Mouse (Mus musculus) brain, adult 2 months (tissue): Measurements from ENCODE around the gene Gm6993.

Experiments
- DNase-seq: peaks from one replicate; pipeline ENCODE4 v3.0.0; 2011; ENCODE audit warnings: low read depth, low spot score

Gene Gm6993

DNA sequence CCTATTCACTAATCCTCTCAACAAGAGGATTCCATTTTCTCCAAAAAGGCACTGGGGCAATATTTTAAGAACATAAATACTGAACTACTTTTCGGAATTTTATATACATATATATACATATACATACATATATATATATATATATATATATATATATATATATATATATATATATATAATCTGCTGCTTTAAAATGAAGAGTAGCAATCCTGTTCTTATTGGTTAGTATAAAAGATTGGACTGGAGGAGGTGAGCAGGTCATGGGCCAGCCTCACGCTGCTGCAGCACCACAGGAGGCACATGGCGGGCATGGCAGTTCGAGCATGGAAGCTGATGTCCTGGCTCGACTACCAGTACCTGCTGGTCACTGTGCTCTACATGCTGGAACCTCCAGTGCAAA is at the start of gene Gm6993:
TSS of gene Gm6993 (plus strand) at position 301 of the 400 bp plus-strand sequence.
- no peak for DNase-seq

DNA sequence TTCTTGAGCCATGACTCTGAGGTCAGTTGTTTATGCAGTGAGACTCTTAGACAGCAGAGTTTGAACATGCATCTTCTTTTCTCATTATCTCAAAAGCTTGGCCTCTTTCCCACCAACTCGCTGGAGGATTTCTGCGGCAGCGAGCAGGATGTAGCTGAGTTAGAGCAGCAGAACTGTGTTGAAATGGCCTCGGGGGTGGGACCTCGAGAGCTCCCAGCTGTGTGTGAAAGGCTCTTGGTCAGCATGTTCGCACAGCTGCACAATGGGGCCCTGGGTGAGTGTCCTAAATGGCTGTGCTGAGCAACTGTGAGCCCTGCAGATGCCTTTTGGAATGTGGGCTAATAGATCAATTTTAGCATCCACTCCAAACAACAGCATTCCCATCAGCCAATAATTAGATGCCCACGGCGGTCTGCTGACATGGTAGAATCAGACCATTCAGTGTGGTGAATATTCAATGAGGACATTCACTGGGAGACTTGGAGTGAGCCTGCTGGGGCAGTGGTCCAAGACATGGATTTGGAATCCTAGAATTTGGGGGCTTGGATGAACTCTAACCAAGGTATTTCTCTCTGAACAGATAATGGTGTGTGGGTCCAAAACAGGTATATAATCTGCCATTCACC is 49.1 kb upstream of the Gm6993 start:
- DNase-seq: peak; percentile 43

- no peak for DNase-seq
Observed at GRCm38 (mm10) chr12:31202509-31202908, 38.1 kb upstream of the Gm6993 start.

DNA sequence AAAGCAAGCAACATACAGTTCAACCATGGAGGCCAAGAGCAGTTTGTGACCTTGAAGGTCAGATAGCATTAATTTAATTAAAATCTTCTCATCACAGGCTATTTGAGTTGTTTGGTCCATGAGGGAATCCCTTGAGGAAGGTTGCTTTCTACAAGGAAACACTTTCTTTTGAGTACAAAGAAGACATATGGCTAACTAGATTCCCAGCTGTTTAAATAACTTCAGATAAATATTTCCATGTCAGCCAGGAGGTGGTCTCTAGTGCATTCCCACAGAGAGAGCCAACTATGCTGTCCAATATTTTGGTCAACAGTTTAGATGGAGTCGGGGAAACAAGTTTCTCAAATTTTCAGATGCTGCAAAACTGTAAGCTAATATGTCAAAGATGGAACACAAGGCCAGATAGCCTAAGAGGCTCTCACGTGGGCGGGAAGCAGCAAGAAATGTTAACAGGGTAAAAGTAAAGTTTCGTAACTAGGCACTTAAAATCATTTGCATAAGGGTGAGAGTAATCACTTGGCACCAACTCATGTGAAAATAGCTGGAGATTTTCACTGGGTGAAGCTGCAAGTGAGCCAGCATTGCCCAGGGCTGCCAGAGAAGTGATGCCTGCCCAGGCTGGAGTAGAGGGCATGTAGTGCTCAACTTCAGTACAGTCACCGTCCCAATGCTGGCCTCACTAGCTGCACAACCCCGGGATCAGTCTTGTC is 36.7 kb upstream of the Gm6993 start:
- DNase-seq: no peak

DNA sequence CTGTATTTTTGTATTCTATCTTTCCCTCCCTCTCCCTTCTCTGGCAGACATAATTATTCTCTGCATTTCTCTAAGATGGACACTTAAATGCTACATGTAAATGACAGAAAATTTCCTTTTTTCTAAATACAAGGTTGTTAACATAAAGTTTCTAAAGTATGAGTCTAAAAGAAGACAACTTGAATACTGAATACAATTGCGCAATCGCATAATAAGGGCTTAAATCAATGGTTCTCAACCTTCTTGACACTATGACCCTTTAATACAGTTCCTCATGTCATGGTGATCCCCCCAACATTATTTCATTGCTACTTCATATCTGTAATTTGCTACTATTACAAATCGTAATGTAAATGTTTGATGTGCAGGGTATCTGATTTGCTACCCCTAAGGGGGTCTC is 35.7 kb upstream of the Gm6993 start:
- DNase-seq: no peak

- no peak for DNase-seq
Observed at GRCm38 (mm10) chr12:31205983-31206633, 34.5 kb upstream of the Gm6993 start.

- no peak for DNase-seq
Observed at GRCm38 (mm10) chr12:31208766-31209165, 31.8 kb upstream of the Gm6993 start.

- peak; percentile 33 for DNase-seq
Observed at GRCm38 (mm10) chr12:31209377-31209805, 31.2 kb upstream of the Gm6993 start.

DNA sequence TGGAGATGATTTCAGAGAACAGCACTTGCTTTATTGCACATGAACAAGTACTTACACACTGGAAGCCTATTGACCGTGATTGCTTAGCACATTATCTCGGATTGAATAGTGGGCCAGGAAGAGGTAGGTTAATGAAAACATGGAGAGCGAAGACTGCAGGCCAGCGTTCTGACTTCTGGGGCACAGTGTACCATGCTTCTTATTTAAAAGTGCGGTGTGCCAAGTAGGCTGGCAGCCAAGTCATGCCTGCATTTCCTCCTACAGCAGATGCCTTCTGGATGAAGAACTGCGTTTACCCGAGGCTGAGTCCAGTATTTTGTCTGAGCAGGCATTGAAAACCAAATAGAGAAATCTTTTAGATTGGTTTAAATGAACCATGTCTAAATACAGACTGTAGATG is 27.0 kb upstream of the Gm6993 start:
- peak; percentile 68 for DNase-seq

- no peak for DNase-seq
Observed at GRCm38 (mm10) chr12:31215003-31215402, 25.6 kb upstream of the Gm6993 start.

DNA sequence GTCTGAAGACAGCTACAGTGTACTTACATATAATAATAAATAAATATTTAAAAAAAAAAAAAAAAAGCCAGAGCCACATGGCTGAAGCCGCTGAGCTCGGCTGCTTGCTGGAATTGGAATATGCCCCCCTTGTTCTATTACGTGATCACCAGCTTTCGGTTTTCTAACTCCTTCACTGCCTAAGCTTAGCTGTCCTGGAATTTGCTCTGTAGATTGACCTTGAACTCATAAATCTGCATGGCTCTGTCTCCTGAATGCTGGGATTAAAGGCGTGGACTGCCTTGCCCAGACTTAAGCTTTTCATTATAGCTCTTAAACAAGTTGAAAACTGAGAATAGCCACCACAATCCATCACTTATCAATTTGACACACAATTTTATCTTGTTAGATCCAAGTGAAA is 23.3 kb upstream of the Gm6993 start:
- DNase-seq: no peak

DNA sequence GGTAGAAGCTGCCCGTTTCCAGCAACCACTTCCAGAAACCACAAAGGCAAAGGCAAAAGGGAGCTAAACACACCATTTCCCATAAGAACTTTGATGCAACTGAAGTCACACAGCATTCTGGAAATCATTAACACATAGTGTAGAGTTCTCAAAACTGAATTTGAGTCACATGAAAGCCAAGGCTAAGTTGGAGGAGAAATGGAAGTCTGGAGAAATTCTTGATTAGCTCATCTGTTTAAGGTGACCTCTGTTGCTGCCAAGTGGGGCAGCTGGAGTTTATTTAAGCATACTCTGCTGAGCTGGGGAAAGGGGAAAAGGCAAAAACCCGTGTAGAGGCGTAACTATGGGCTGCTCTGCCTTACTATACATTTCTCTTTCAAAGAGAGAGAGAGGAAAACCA is 21.8 kb upstream of the Gm6993 start:
- peak; percentile 13 for DNase-seq

- DNase-seq: peak; percentile 21
Observed at GRCm38 (mm10) chr12:31221522-31221921, 19.0 kb upstream of the Gm6993 start.

- no peak for DNase-seq
Observed at GRCm38 (mm10) chr12:31222282-31222681, 18.3 kb upstream of the Gm6993 start.

- DNase-seq: no peak
Observed at GRCm38 (mm10) chr12:31222741-31223140, 17.8 kb upstream of the Gm6993 start.

- DNase-seq: no peak
Observed at GRCm38 (mm10) chr12:31225451-31225850, 15.1 kb upstream of the Gm6993 start.

DNA sequence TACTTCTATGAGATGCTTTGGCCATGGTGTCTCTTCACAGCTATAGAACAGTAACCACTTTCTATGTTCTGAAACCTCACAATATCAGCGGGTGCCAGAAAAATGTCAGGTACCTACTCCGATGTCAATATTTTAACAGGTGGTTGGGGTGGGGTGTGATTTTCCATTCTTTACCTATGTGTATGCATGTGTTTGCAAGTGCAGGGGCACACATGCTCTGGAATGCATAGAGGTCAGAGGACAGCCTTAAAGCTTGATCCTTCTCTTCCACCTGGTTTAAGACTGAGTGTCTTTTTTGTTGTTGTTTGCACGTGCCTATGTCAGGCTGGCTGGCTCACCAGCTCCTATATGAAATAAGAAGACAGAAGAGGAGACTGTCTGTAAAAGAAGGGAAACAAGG is 13.4 kb upstream of the Gm6993 start:
- no peak for DNase-seq

DNA sequence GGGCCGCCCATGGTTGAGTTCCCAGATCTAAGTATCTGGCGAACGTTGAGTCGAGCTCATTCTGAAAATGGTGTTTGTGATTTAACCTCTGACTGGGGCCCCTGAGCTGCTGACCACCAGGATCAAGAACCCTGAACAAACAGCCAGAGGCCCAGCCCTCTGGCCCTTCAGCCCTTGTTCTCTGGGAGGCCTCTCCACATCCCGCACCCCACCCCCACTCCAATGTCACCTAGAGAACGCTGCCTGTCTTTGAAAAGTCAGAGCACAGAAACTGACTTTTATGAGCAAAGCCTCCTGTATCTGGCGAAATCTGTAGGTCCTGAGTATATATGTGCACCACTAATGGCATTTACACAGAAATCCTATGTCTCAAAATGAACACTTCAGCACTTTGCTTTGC is 11.7 kb upstream of the Gm6993 start:
- DNase-seq: no peak

- DNase-seq: no peak
Observed at GRCm38 (mm10) chr12:31232635-31233034, 7.9 kb upstream of the Gm6993 start.

DNA sequence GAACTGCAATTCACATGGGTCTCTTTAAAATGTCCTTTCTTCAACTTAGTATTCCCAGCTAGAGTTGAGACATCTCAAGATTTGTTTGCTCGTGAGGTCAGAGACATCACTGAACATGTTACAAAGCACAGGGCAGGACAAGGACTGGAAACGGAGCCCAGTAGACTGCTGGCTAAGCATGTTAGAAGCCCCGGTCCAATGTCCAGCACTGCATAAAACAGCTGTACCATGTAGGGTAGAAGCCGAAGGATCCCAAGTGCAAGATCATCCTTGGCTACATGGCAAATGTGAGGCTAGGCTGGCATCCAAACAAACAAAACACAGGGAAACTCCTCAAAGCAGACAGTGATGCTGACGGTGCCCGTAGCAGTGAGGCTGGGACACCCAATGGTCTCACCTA is 5.6 kb upstream of the Gm6993 start:
- DNase-seq: no peak

DNA sequence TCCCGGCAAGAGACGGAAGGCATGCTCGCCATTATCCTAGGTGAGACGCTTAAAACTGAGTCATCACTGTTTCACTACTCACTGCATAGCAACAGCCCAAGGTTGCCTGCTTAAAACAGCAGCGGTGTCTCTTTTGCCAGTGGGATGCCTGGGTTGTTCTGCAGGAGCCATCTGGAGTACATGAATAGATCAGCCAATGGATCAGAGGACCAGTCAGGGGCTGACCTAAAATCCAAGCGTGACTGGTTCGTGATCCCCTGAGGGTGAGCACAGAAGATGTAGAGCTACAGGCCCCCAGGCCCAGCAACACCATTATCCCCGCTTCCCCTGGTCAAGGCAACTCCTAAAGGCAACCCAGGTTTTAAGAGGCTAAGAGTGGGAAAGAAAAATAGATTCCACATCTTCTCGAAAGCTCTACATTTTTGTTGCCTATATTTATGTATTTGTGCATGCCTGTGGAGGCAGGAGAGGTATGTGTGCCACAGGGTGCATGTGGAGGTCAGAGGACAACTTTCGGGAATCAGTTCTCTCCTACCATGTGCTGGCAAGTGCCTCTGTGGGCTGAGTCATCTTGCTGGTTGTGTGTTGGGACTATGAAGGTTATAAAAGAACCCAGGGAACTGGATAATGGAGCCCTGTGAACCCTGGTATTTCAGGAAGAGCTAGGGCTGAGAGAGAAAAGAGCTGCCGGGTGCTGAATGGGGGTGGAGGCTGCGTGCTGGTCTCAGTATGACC is 3.5 kb upstream of the Gm6993 start:
- peak; percentile 63 for DNase-seq

- DNase-seq: no peak
Observed at GRCm38 (mm10) chr12:31239031-31239583, 1.5 kb upstream of the Gm6993 start.
